Mouse (Mus musculus): ENCODE data around the gene Tnfrsf14.
A peak's percentile ranks its signal among the peaks of the same experiment; 100 is the strongest.

The Tnfrsf14 gene

GRCm38 (mm10) chr4:154948066-154948939 is 19.9 kb upstream of the Tnfrsf14 start:
- DNase-seq, result no peak

- DNase-seq, result peak; percentile 71 to 82
Observed at GRCm38 (mm10) chr4:154946319-154946718, 18.0 kb upstream of the Tnfrsf14 start.

- peak; percentile 74 to 86 for DNase-seq
Observed at GRCm38 (mm10) chr4:154944121-154944590, 15.8 kb upstream of the Tnfrsf14 start.

GRCm38 (mm10) chr4:154943323-154944039 is 15.1 kb upstream of the Tnfrsf14 start:
- no peak for DNase-seq

- no peak for DNase-seq
Observed at GRCm38 (mm10) chr4:154942632-154943322, 14.4 kb upstream of the Tnfrsf14 start.

- DNase-seq, result no peak
Observed at GRCm38 (mm10) chr4:154941831-154942230, 13.5 kb upstream of the Tnfrsf14 start.

- no peak for DNase-seq
Observed at GRCm38 (mm10) chr4:154940156-154940555, 11.8 kb upstream of the Tnfrsf14 start.

GRCm38 (mm10) chr4:154937746-154938145 is 9.4 kb upstream of the Tnfrsf14 start:
- no peak for DNase-seq

- no peak for DNase-seq
Observed at GRCm38 (mm10) chr4:154936542-154937255, 8.3 kb upstream of the Tnfrsf14 start.

GRCm38 (mm10) chr4:154935788-154936187 is 7.4 kb upstream of the Tnfrsf14 start:
- DNase-seq, result no peak

- no peak for DNase-seq
Observed at GRCm38 (mm10) chr4:154934800-154935199, 6.4 kb upstream of the Tnfrsf14 start.

GRCm38 (mm10) chr4:154933306-154933907 is 5.0 kb upstream of the Tnfrsf14 start:
- no peak for DNase-seq

- no peak for DNase-seq
Observed at GRCm38 (mm10) chr4:154929088-154929660, 811 bp upstream of the Tnfrsf14 start.

GRCm38 (mm10) chr4:154927899-154928337 is 445 bp downstream of the Tnfrsf14 start:
- DNase-seq, result no peak

- no peak for DNase-seq
Observed at GRCm38 (mm10) chr4:154926969-154927898, 1.1 kb downstream of the Tnfrsf14 start.

GRCm38 (mm10) chr4:154925413-154925812 is 3.0 kb downstream of the Tnfrsf14 start:
- peak in 1 of 2 experiments; percentile 37 for DNase-seq

GRCm38 (mm10) chr4:154922931-154923330 is 5.4 kb downstream of the Tnfrsf14 start:
- no peak for DNase-seq

GRCm38 (mm10) chr4:154922291-154922690 is 6.1 kb downstream of the Tnfrsf14 start:
- DNase-seq, result peak; percentile 56 to 66

GRCm38 (mm10) chr4:154916662-154917061 is 11.7 kb downstream of the Tnfrsf14 start:
- DNase-seq, result no peak

GRCm38 (mm10) chr4:154915286-154915685 is 13.1 kb downstream of the Tnfrsf14 start:
- no peak for DNase-seq
